Mouse (Mus musculus) lung, embryonic 15.5 days (tissue): ENCODE results near the gene Actl11. TPM values are rescaled to one million over a fixed set of nuclear protein-coding genes. Genes with fewer than 3 reads are reported as not detected.

Source experiments
- polyA plus RNA-seq: library from polyadenylated mRNA; unstranded; fragments of >200 nt; fragmentation: Nextera tagmentation; extraction: Ambion mirVana; gene quantifications from 2 replicates; pipeline ENCODE4 v1.2.1, GENCODE M21; 2015

Actl11 gene
- polyA plus RNA-seq, 1 experiment from 2014 or later: not detected

Other genes with a start within 250 kb of the Actl11 start
- 0.54 and 0.93 TPM in 2 replicates for gene Gnat1, start 248.8 kb upstream of the Actl11 start, polyA plus RNA-seq
- gene Sema3f, start 218.0 kb upstream of the Actl11 start, polyA plus RNA-seq: 12.3 and 13.7 TPM in 2 replicates
- gene Rbm5, start 157.5 kb upstream of the Actl11 start, polyA plus RNA-seq: 188 and 202 TPM in 2 replicates
- 68.7 and 74.0 TPM in 2 replicates for gene Rbm6, start 55.2 kb upstream of the Actl11 start, polyA plus RNA-seq
- 11.0 and 12.6 TPM in 2 replicates for gene Mon1a, start 40.3 kb upstream of the Actl11 start, polyA plus RNA-seq
- gene Mst1r, start 21.6 kb upstream of the Actl11 start, polyA plus RNA-seq: 4.4 TPM in 2 replicates
- 2.8 and 3.1 TPM in 2 replicates for gene Camkv, start 7.2 kb downstream of the Actl11 start, polyA plus RNA-seq
- 26.8 and 31.5 TPM in 2 replicates for gene Traip, start 21.7 kb downstream of the Actl11 start, polyA plus RNA-seq
- gene Uba7, start 47.0 kb downstream of the Actl11 start, polyA plus RNA-seq: 22.3 and 22.8 TPM in 2 replicates
- 3.5 and 3.6 TPM in 2 replicates for gene Gm20661, start 54.6 kb downstream of the Actl11 start, polyA plus RNA-seq
- gene Inka1, start 57.4 kb downstream of the Actl11 start, polyA plus RNA-seq: 68.7 and 76.6 TPM in 2 replicates
- gene Cdhr4, start 64.0 kb downstream of the Actl11 start, polyA plus RNA-seq: 5.2 and 6.1 TPM in 2 replicates
- gene Gm20662, start 67.9 kb downstream of the Actl11 start, polyA plus RNA-seq: 0.44 and 0.72 TPM in 2 replicates
- 49.4 and 53.7 TPM in 2 replicates for gene Ip6k1, start 74.0 kb downstream of the Actl11 start, polyA plus RNA-seq
- 28.6 and 30.9 TPM in 2 replicates for gene Gmppb, start 120.8 kb downstream of the Actl11 start, polyA plus RNA-seq
- 2.5 and 2.9 TPM in 2 replicates for gene Amigo3, start 124.7 kb downstream of the Actl11 start, polyA plus RNA-seq
- gene Mst1, start 152.0 kb downstream of the Actl11 start, polyA plus RNA-seq: 0.25 and 0.35 TPM in 2 replicates
- 22.3 and 28.4 TPM in 2 replicates for gene Rnf123, start 154.9 kb downstream of the Actl11 start, polyA plus RNA-seq
- 57.8 and 59.1 TPM in 2 replicates for gene Apeh, start 166.1 kb downstream of the Actl11 start, polyA plus RNA-seq